Mouse (Mus musculus): ENCODE data around the gene Sec24d. TPM values are rescaled to one million over a fixed set of nuclear protein-coding genes. Genes with fewer than 3 reads are reported as not detected.
"Not testable (repeated sequence)": the region's sequence is repeated elsewhere in the genome, so short reads cannot be mapped to it uniquely, and the experiment has no call there.

Gene Sec24d
- polyA plus RNA-seq, 1 experiment from 2014 or later = 21.5 TPM

- not testable (repeated sequence) for H3K27me3 ChIP-seq (ENCODE audit: control insufficient read depth, insufficient read depth, low read length); H3K9me3 ChIP-seq (ENCODE audit: control insufficient read depth, low read length); DNase-seq (ENCODE audit: low spot score, missing footprints); H3K4me2 ChIP-seq; H3K4me1 ChIP-seq (ENCODE audit: control insufficient read depth, insufficient read depth, low read length); ATAC-seq (ENCODE audit: low FRiP score); H3K36me3 ChIP-seq (ENCODE audit: control insufficient read depth, insufficient read depth, low read length); H3K27ac ChIP-seq (ENCODE audit: low read depth, low read length); H3K4me3 ChIP-seq (ENCODE audit: low read depth, low read length); H3K9ac ChIP-seq (ENCODE audit: low read length)
- WGBS = 86% methylated on average over 2 of the region's 2 CpGs
Measured at GRCm38 (mm10) chr3:123366820-123367219, 99.6 kb downstream of the Sec24d start.

- Histone ChIP-seq H3K4me2 (no peak overlapping the region), H3K9me3 (ENCODE audit: control insufficient read depth, low read length) (no peaks in the 10 kb centered on the region), H3K27ac (ENCODE audit: low read depth, low read length) (no peak overlapping the region), H3K4me1 (ENCODE audit: control insufficient read depth, insufficient read depth, low read length) (no peaks in the 10 kb centered on the region), H3K9ac (ENCODE audit: low read length) (no peak overlapping the region), H3K36me3 (ENCODE audit: control insufficient read depth, insufficient read depth, low read length) (peaks cover 9% of the 10 kb centered on the region), H3K4me3 (ENCODE audit: low read depth, low read length) (no peak overlapping the region), H3K27me3 (ENCODE audit: control insufficient read depth, insufficient read depth, low read length) (no peaks in the 10 kb centered on the region)
- DNase-seq (ENCODE audit: low spot score, missing footprints) (no peak), ATAC-seq (ENCODE audit: low FRiP score) (no peak)
- 95% methylated on average over 12 of the region's 12 CpGs for WGBS
Measured at GRCm38 (mm10) chr3:123369161-123369560, 101.9 kb downstream of the Sec24d start.

- H3K36me3 ChIP-seq (ENCODE audit: control insufficient read depth, insufficient read depth, low read length) = peaks cover 9% of the 10 kb centered on the region
- H3K4me2 ChIP-seq = no peak overlapping the region
- 95% methylated on average over 5 of the region's 5 CpGs for WGBS
Measured at GRCm38 (mm10) chr3:123370927-123371326, 103.7 kb downstream of the Sec24d start.

GRCm38 (mm10) chr3:123371766-123372535 is 104.7 kb downstream of the Sec24d start:
- Histone ChIP-seq H3K4me3 (ENCODE audit: low read depth, low read length) (no peak overlapping the region), H3K9ac (ENCODE audit: low read length) (no peak overlapping the region), H3K9me3 (ENCODE audit: control insufficient read depth, low read length) (no peaks in the 10 kb centered on the region), H3K27ac (ENCODE audit: low read depth, low read length) (no peak overlapping the region), H3K4me1 (ENCODE audit: control insufficient read depth, insufficient read depth, low read length) (no peaks in the 10 kb centered on the region), H3K27me3 (ENCODE audit: control insufficient read depth, insufficient read depth, low read length) (no peaks in the 10 kb centered on the region), H3K36me3 (ENCODE audit: control insufficient read depth, insufficient read depth, low read length) (peaks cover 9% of the 10 kb centered on the region), H3K4me2 (no peak overlapping the region)
- 31% methylated on average over 11 of the region's 11 CpGs for WGBS
- ATAC-seq (ENCODE audit: low FRiP score) (peak; percentile 79), DNase-seq (ENCODE audit: low spot score, missing footprints) (peak; percentile 92)

More at GRCm38 (mm10) chr3:123370927-123371326, 103.7 kb downstream of the Sec24d start:
- ATAC-seq (ENCODE audit: low FRiP score) = no peak
- H3K9ac ChIP-seq (ENCODE audit: low read length) = no peak overlapping the region
- no peaks in the 10 kb centered on the region for H3K4me1 ChIP-seq (ENCODE audit: control insufficient read depth, insufficient read depth, low read length)
- H3K27me3 ChIP-seq (ENCODE audit: control insufficient read depth, insufficient read depth, low read length) = no peaks in the 10 kb centered on the region
- no peak overlapping the region for H3K4me3 ChIP-seq (ENCODE audit: low read depth, low read length)
- no peak for DNase-seq (ENCODE audit: low spot score, missing footprints)
- no peaks in the 10 kb centered on the region for H3K9me3 ChIP-seq (ENCODE audit: control insufficient read depth, low read length)
- H3K27ac ChIP-seq (ENCODE audit: low read depth, low read length) = no peak overlapping the region

GRCm38 (mm10) chr3:123376562-123376961 is 109.3 kb downstream of the Sec24d start:
- no peaks in the 10 kb centered on the region for H3K4me1 ChIP-seq (ENCODE audit: control insufficient read depth, insufficient read depth, low read length)
- H3K27me3 ChIP-seq (ENCODE audit: control insufficient read depth, insufficient read depth, low read length) = no peaks in the 10 kb centered on the region
- H3K9ac ChIP-seq (ENCODE audit: low read length) = no peak overlapping the region
- no peak overlapping the region for H3K4me2 ChIP-seq
- no peaks in the 10 kb centered on the region for H3K9me3 ChIP-seq (ENCODE audit: control insufficient read depth, low read length)
- no peak overlapping the region for H3K4me3 ChIP-seq (ENCODE audit: low read depth, low read length)
- ATAC-seq (ENCODE audit: low FRiP score) = no peak
- WGBS = 95% methylated on average over 3 of the region's 3 CpGs
- peaks cover 6% of the 10 kb centered on the region; the same call in 1 of the 2 replicates for H3K36me3 ChIP-seq (ENCODE audit: control insufficient read depth, insufficient read depth, low read length)
- no peak for DNase-seq (ENCODE audit: low spot score, missing footprints)
- no peak overlapping the region for H3K27ac ChIP-seq (ENCODE audit: low read depth, low read length)

GRCm38 (mm10) chr3:123384435-123384834 is 117.2 kb downstream of the Sec24d start:
- DNase-seq (ENCODE audit: low spot score, missing footprints) (no peak), ATAC-seq (ENCODE audit: low FRiP score) (no peak)
- 0 out of 2 replicates have a peak, but pooled peaks cover 3% of the 10 kb centered on the region for H3K36me3 ChIP-seq (ENCODE audit: control insufficient read depth, insufficient read depth, low read length)
- H3K4me2 ChIP-seq = peak overlapping the region; percentile 63; the same call in 1 of the 2 replicates
- H3K27ac ChIP-seq (ENCODE audit: low read depth, low read length) = no peak overlapping the region
- no peaks in the 10 kb centered on the region for H3K9me3 ChIP-seq (ENCODE audit: control insufficient read depth, low read length)
- WGBS = 90% methylated on average over 7 of the region's 7 CpGs
- peak overlapping the region; percentile 20; the same call in 1 of the 2 replicates for H3K9ac ChIP-seq (ENCODE audit: low read length)
- peaks cover 15% of the 10 kb centered on the region for H3K4me1 ChIP-seq (ENCODE audit: control insufficient read depth, insufficient read depth, low read length)
- no peaks in the 10 kb centered on the region for H3K27me3 ChIP-seq (ENCODE audit: control insufficient read depth, insufficient read depth, low read length)
- H3K4me3 ChIP-seq (ENCODE audit: low read depth, low read length) = no peak overlapping the region

GRCm38 (mm10) chr3:123385118-123385485 is 117.8 kb downstream of the Sec24d start:
- ATAC-seq (ENCODE audit: low FRiP score) (peak; percentile 4), DNase-seq (ENCODE audit: low spot score, missing footprints) (no peak)
- 10% methylated on average over 6 of the region's 6 CpGs for WGBS
- no peaks in the 10 kb centered on the region for H3K36me3 ChIP-seq (ENCODE audit: control insufficient read depth, insufficient read depth, low read length)
- H3K9ac ChIP-seq (ENCODE audit: low read length) = peak overlapping the region; percentile 68
- no peaks in the 10 kb centered on the region for H3K9me3 ChIP-seq (ENCODE audit: control insufficient read depth, low read length)
- peak overlapping the region; percentile 57 for H3K4me3 ChIP-seq (ENCODE audit: low read depth, low read length)
- H3K27ac ChIP-seq (ENCODE audit: low read depth, low read length) = no peak overlapping the region
- H3K4me1 ChIP-seq (ENCODE audit: control insufficient read depth, insufficient read depth, low read length) = peaks cover 15% of the 10 kb centered on the region
- peak overlapping the region; percentile 63 for H3K4me2 ChIP-seq
- no peaks in the 10 kb centered on the region for H3K27me3 ChIP-seq (ENCODE audit: control insufficient read depth, insufficient read depth, low read length)

- Histone ChIP-seq H3K36me3 (ENCODE audit: control insufficient read depth, insufficient read depth, low read length) (no peaks in the 10 kb centered on the region), H3K9ac (ENCODE audit: low read length) (peak within 1 kb of the TSS; percentile 68), H3K4me3 (ENCODE audit: low read depth, low read length) (peak within 1 kb of the TSS; percentile 57), H3K4me1 (ENCODE audit: control insufficient read depth, insufficient read depth, low read length) (peaks cover 15% of the 10 kb centered on the region), H3K4me2 (peak within 1 kb of the TSS; percentile 63), H3K9me3 (ENCODE audit: control insufficient read depth, low read length) (no peaks in the 10 kb centered on the region), H3K27ac (ENCODE audit: low read depth, low read length) (peak within 1 kb of the TSS; percentile 65), H3K27me3 (ENCODE audit: control insufficient read depth, insufficient read depth, low read length) (no peaks in the 10 kb centered on the region)
- ATAC-seq (ENCODE audit: low FRiP score) (peak; percentile 99), DNase-seq (ENCODE audit: low spot score, missing footprints) (peak; percentile 99)
- under 1% methylated on average over 40 of the region's 41 CpGs for WGBS
Measured at GRCm38 (mm10) chr3:123385486-123386156, 118.4 kb downstream of the Sec24d start, which contains the start of gene Mettl14. TSS of gene Mettl14 (minus strand) at chr3:123386108.
